Mouse (Mus musculus) lung, postnatal 14 days (tissue): ENCODE measurements around the gene Gm10260.

ENCODE experiments used
- DNase-seq: peaks from one replicate; pipeline ENCODE4 v3.0.0; 2021

Gm10260 gene

DNA sequence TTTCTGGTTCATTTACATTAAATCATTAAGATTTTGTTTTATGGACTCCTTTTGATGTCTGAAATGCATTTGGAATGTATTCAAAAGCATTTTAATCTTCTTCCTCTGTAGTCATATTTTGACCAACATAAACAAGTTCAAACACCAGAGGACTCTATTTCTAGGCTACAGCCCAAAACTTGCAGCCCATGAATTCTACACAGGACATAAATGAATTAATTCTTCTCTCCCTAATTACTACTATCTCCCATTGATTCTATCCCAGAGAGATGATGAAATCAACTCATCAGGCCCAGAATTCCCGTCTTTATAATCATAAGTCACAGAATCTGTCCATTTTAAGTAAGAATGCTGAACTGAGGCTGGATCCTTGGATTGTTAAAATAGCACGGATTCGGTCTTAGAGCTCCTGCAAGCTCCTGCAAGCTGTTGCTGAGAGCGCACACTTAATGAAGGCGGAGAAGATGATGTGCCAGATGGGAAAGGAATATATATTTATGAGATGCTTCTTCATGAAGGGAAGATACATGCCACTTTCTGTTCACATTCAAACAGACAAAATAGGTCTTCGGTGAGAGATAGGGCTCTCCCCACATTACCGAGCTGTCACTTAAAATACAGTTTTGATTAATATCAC is 7.7 kb upstream of the Gm10260 start:
- no peak for DNase-seq

DNA sequence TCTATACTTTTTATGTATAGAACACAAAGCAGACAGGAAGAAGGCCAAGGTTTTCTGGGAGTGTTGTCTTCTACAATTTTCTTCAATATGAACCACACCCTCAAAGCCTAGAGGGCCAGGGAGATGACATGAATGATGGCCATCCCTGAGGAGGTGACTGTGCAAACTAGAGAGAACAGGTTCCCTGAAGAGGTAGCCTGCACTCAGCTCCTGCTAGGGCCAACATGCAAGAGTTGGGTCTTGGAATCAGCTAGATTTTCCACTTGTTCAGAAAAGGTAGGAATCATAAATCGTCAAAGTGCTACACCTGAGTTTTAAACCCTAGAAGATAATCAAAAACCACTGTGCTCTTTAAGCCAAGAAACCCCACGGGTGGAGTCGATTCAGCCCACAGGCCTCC is 6.2 kb upstream of the Gm10260 start:
- DNase-seq, result no peak

DNA sequence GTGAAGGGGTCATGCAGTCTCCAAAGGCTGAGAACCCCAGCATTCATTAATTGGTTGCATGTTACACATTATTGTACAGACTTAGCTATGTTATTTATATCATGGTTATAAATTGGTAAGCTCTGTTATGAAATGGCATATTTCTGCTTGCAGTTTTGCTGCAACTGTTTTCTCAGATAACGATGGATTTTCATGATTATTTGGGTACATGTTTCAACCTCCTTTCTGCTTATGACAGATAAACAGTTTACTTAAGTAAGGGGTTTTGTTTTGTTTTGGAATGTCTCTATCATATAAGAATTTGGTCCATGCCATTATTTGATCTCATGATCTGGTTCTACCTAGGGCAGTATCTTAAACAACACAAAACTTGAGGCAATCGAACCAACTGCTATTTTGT is 5.5 kb upstream of the Gm10260 start:
- DNase-seq, result no peak

DNA sequence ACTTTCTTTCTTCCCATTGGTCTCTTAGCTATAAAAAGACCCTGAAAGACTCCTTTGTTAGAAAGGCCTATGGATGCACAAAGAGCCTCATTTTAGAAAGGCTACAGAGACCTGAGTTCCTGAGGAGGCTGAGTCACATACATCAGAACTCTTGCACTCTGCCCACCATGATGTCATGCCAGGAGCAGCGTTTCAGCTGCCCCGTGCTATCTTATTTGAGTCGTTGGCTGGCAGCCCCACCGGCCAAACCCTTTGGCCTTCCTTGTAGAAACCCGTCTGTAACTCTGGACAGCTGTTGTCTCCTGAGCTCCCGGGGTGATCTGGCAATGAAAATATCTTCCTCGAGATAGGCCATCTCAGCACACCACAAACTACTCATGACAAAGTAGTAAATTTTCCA is 3.6 kb upstream of the Gm10260 start:
- DNase-seq, result peak; percentile 23

DNA sequence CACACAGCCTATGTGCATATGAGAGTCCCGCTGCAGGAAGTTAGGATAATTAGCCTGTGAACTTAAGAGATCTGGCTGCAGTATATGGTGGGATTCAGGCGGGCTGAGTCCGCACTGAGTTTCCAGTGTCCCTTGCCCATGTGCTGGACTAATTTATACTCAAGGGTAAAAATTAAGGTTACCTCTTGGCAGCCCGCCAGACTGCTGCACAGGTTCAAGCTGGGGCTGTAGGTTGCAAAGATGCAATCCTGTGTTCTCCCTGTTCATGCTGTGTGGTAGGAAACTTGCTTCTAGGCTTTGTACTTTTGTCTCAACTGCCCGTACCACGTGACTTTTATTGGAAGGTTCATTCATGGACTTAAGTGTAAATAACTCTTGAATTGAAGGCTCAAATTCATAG is 3.0 kb upstream of the Gm10260 start:
- DNase-seq, result no peak

DNA sequence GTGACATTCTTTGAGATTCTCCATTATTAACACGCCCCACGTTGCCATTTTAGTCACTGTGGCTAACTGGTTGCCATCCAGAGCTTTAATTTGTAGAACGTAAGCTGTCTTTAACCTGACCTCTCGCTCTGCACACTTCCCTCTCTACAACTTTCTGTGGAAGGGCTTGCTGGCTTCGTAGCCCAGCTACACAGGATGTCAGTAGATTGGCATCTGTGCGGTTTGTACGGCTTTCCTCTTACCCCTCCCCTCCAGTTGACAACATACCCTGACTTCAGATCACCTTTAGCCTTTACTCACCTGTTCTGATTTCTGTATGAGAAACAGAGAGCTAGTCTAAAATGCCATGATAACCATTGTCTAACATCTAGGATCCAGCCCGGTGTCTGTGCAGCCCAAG is 1.7 kb upstream of the Gm10260 start:
- DNase-seq, result no peak

DNA sequence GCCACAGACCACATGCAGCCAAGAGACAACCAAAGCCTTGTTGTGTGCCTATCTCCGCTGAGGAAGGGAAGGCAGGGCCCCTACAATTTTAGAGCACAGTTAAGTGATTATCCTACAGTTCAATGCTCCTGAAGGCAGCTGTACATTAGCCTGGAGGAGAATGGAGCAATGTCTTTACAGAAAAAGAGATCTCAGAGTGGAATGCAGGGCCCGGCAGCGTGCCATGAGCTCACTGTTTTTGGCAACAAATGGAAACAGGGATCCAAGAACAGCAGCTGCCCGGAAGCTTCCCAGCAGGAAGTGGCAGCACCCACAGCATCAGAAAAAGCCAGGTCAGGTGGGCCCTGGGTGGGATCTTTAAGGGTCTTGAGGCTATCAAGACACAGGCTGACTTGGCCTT is 3.4 kb downstream of the Gm10260 start:
- DNase-seq, result peak; percentile 56

DNA sequence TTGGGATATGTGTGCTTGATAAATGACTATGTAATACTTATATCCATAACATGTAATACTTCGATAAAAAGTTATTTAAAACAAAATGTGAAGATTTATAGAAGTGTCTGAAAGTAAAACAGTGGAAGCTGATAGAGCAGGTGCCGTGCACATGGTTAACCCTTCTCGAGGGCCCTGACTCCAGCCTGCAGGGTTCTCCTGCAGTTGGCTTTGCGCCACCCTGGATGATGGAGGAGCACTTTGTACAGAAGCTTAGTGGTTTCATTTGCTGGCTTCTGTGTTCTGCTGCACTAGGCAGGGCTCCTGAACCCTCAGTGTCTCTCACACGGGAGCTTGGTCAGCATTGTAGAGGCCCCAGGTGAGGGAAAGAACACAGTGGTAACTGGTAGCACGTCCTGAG is 4.3 kb downstream of the Gm10260 start:
- no peak for DNase-seq

DNA sequence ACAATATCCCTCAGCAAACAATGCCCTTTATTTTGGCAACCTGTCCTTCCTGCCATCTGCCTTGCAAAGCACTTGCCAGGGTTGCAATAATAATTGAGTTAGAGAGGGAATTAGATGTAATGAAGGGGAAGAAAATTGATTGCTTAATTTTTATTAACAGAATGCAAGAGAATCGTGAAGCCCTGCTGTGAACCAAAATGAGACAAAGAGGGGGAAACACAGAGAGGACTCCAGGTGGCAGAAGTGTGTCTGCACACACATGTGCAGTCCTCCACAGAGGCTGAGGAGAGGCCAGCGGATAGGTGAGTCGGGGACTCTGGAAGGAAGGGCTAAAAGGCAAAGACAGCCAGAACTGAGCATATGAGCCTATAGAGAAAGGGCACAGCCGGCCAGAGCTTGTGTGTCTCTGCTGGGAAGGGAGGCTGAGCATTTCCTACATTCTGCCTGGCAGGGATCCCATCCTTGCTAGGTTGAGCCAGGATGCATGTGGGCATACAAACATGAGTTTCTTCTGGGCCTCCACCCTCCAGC is 9.5 kb downstream of the Gm10260 start:
- DNase-seq, result peak; percentile 9

DNA sequence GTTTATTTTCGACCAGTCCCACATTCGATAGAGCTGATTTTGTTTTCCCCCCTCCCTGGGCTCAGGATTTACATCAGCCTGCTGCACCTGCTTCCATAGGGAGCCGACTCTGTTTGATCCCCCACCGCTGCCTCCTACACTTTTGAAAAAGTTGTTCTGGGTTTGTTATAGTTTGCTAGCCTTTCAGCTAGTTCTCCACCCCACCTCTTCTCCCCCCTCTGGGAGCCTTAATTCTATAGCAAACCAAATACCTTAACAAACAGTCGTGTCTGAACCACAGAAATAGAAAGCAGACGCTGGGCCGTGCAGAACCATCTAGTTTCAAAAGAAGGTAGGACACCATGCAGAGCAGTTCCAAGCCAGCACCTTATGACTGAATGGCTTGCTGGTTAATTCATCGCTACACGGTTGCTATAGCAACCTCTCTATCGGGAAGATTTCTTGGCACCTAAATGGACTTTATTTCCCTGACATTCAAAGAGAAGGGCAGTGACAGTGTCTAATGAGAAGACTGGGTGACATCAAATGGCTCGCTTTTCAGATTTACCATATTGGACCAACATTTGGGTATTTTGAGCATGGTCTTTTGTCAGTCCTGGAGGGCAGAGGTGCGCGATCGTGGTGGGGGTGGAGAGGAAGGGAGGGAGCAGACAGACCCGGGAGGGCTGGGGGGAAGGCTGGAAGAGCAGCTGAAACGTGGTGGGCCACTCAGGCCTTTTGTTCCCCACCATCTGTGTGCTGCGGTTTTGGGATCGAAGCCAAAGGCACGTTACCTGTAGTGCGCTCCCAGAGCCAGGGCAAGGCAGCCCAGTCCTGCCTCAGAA is 13.2 kb downstream of the Gm10260 start:
- no peak for DNase-seq

DNA sequence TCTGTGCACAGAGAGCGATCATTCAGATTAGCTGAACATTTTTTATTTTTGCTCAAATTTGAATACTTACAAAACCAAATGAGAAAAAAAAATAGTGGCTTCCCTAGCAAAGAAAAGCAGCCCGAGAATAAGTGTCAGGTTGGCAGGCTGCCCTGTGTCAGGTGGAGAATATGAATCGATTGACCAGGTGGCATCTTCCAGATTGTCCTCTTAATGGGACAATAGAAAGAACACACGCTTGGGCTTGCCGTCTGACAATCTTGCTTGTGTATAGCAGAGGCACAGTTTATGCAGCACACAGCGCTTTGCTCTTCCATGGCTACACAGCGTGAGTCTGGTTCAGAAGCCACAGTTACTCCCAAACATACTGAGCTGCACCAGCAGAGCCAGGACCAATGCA is 15.8 kb downstream of the Gm10260 start:
- no peak for DNase-seq

DNA sequence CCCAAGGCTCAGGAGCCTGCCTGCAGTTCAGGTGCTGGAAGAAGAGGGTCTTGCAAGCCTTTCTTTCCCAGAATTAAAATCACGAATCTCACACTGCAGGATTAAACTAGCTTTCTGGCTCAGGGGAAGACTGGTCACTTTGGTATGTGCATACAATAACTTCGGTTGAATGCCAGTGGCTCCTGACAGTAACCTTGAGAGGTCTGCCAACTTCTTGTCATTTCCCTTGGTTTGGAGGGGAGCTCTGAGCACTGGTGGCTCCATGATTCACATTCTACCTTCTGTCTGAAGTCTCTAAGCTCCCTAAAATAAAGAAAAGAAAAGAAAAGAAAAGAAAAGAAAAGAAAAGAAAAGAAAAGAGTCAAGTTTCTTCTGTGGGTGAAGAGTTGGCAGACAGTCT is 16.4 kb downstream of the Gm10260 start:
- no peak for DNase-seq

DNA sequence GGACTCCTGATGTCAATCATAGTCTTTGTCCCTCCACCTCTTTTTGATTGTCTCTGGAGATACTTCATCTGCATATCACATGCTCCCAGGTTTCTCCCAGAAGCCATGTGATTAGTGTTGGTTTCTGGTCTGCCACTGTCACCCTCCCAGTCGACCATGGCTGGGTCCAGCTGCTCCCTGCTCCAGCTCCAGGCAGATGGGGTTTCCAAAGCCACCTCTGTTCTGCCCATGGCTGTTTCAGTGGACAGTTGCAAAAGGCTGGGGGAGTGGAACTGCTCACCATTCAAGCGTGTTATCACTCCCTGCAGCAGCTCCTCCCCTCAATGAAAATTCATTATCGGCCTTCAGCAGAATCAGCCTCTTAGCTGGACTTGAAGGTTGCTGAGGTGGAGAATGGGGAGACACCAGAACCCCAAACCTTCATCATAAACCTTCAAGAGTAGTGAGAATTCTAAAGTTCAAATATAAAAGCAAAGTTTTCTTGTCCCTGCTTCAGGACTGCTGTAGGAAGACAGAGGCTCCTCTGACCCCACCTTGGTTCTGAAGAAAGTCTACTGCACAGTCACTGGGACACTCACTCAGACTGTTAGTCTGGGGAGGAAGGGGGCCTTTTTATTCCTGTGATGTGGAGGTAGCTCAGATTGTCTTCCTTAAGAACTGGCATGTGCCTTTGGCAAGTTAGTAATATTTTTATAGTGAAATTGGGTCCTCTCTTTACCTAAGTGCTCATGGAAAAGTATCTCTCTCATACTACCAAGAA is 17.0 kb downstream of the Gm10260 start:
- no peak for DNase-seq

DNA sequence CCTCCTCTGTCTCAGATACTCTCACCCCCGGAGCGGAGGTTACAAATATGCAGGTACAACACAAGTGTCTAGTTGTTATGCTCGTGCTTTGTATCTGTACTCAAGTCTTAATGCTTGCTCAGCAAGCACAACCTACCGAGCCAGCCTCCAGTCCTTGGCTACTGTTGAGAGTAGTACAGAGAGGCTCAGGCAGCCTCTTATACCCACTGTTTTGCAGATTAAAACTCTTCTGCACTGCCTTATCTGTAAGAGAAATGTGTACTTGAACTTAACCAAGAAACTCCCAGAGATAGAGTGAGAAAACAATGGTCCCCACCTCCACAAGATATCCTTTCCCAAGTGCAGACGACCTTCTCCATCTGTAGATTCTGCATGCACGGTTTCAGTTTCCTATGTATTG is 24.5 kb downstream of the Gm10260 start:
- no peak for DNase-seq

DNA sequence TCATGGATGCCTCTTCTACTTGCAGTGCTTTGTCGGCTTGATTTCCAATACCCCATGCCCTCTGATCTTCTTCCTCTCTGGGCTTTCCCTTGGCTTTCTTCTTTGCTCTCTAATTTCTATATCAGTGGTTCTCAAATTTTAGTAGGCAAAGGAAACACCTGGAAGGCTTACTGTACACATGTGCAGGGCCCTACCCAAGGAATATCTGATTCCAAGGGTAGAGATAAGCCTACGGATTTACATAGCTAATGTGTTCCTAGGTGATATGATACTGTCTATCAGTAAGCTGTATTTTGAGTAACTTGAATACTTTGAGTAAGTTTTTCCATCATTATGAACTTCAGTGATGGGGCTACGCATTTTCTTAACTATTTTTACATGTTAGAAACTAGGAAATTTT is 25.7 kb downstream of the Gm10260 start:
- no peak for DNase-seq

DNA sequence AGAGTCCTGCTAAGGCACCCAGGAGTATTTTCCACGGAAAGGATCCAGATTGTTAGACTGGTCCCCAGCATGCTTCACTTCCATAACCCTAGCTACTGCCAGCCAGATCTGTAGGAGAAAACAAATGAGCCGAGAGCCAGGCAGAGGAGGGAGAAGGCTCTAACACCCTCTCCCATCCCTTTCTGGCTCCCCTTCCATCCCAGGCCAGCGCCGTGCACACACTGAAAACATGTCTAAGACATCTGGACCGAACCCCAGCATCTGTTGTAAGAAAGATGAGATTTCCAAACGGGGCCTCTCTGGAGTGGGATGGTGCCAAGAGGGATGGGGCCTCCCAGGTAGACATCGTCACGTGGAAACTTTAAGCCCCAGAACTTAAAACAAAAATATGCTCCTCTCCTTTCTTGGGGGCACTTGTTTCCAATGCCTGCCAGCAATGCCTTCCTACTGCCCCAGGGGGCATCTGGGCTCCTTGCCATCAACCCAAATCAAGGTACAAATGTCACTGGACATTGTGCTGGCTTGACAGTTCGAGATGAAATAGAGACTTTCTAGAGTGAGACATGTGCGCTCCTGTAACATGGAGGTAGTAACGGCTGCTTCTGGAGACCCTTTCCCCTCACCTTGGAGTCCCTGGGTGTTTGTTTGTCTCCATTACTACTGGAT is 35.1 kb downstream of the Gm10260 start:
- no peak for DNase-seq

DNA sequence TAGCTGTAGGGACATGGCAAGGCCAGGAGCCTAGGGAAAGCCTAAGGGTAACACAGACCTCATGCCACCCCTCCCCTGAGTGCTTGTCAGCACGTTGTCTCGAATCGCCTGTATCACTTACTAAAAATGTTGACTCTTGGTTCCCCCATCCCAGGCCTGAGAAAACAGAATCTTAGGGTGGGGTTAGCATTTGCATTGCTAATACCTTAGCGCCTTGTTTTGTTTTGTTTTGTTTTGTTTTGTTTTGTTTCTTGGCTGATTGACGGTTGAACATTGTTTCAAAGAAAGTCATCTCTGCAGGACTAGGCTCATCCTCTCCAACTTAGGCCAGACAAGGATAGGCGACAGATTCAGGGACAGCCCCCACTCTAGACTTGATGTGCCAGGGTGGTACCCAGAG is 35.9 kb downstream of the Gm10260 start:
- no peak for DNase-seq

DNA sequence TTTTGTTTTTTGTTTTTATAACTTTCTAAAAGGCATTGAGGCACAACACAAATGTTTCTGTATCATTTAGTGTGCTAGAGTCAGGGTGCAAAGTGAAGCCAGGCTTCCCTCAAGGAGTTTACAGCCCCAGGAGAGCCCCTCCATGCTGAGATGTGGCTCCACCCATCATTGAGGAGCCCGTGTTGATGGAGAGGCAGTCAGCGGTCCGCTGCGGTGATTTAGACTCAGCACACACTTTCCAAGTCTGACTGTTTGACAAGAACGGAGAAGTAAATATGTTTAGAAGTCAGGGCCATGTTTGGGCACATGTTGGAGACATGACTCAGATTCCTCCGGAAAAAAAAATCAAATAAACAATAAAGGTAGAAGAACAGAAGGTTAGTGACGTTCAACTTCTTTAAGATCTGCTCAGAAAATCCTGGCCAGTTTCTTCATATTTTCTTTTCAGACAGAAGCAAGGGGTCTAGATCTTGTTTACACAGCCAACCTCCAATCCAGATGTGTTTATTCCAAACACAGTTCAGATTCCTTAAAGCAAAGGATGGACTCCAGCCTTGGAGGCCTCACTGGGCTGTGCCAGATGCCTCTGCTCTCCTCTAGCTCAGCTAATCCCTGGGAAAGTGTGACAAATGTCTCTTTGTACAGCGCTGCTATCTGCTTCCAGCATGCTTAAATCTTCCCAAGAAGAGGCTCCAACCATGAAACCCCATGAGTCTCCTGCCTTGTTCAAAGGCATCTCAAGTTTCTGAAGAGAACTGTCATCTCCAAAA is 47.7 kb downstream of the Gm10260 start:
- no peak for DNase-seq

DNA sequence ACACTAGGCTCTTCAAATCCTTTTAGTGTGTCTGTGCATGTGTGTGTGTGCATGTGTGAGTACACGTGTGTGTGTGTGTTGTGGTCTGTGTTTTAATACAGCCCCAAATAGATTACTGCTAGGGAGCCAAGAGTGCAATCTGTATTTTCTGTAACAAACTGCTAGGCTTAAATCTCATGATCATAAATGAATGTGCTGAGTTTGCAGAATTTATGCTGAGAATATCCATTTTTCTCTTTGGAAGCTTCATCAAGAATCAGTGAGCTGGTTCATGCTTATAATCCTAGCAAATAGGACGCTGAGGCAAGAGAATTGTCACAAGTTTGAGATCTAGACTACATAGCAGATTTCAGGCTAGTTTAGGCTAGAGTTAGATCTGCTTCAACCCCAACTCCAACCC is 48.9 kb downstream of the Gm10260 start:
- DNase-seq, result no peak
